Mouse (Mus musculus) bone marrow, adult 2 months (tissue): ENCODE results near the gene Abcg8.

Source experiments
- CTCF ChIP-seq: fragments of 200-500 bp; IDR thresholded peaks from 2 replicates; pipeline ENCODE4 v1.5.1; 2011; ENCODE audit warnings: low read length, control low read depth; ENCODE audit not compliant: control insufficient read depth, insufficient read depth
- POLR2A ChIP-seq: fragments of 200-500 bp; IDR thresholded peaks from 2 replicates; pipeline ENCODE4 v1.6.1; 2011; ENCODE audit warnings: low read depth, mild to moderate bottlenecking, control low read depth, low read length, borderline replicate concordance; ENCODE audit not compliant: control insufficient read depth

DNA sequence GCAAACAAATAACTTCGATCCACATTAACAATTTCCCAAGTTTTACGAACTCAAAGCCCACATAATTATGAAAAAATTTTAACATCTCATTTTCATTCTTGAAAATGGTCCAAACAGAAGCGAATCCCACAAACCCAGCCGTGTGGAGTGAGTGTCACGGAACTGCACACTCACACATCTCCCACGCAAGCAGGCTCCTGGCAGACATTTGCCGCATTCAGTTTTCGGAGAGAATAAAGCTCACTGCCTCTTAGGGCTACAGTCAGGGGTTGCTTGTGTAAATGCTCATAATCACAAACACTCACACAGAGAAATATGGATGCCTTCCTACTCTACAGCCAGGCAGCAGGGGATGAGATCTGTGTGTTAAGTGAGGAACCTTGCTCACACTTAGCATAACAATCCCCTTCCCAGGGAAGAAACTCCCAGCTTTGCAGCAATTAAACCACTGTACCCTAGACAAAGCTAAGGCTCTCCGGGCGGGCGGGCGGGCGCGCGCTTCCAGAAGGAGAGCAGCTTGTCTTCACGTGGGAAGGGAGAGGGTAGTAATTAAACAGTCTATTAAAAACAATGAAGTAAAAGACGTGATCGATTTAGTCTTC, 37.6 kb downstream of the Abcg8 start:
- no peak for TF ChIP-seq POLR2A
- TF ChIP-seq CTCF = no peak
